Mouse (Mus musculus) bone marrow, adult 2 months (tissue): ENCODE measurements around the gene Fam78b.

Source experiments
- CTCF ChIP-seq: fragments of 200-500 bp; IDR thresholded peaks from 2 replicates; pipeline ENCODE4 v1.5.1; 2011; ENCODE audit warnings: low read length, control low read depth; ENCODE audit not compliant: control insufficient read depth, insufficient read depth
- POLR2A ChIP-seq: fragments of 200-500 bp; IDR thresholded peaks from 2 replicates; pipeline ENCODE4 v1.6.1; 2011; ENCODE audit warnings: low read depth, mild to moderate bottlenecking, control low read depth, low read length, borderline replicate concordance; ENCODE audit not compliant: control insufficient read depth

DNA sequence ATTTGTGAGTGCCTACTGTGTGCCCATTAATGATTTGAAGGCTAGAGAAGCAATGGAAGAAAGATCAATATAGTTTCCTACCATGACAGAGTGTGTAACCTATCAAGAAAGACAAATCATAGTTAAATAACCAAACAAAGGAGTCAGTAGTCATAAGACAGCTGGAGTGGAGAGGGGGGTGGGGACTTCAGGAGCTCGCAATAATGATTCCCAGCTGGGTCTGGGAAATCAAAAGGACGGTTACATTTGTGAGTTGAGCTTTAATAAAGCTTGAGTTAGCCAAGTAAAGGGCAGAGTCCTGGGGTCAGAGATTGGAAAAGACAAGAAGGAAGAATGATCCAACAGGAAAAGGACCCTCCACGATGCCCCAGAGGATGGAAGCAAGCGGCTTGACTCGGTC, 7.0 kb upstream of the Fam78b start:
- TF ChIP-seq CTCF (no peak), POLR2A (no peak)
